Comparison of ENCODE assay signal across 8 mouse cellular contexts in genomic region chr6:42350021-42350967, GRCm38 (mm10). TPM values are rescaled to one million over a fixed set of nuclear protein-coding genes. Genes with fewer than 3 reads are reported as not detected.
DNase-seq lines count a peak whose midpoint lies in the region; ATAC-seq and TF ChIP-seq lines count a peak whose summit lies in the region.

No protein-coding gene starts in this region.

- TF ChIP-seq CTCF in E14TG2a.4 (conservative IDR thresholded peaks at IDR 0.05; ENCODE audit: low read length): no peak
- no peak; the same call in 1 of the 2 replicates for TF ChIP-seq CTCF in kidney, postnatal 0 days (IDR thresholded peaks at IDR 0.05; ENCODE audit: low read depth)

- H3K27ac ChIP-seq in embryonic facial prominence, embryonic 15.5 days (replicated peaks): peak overlapping the region; percentile 94
- H3K27ac ChIP-seq in heart, embryonic 13.5 days (replicated peaks): peak overlapping the region; percentile 100
- H3K27ac ChIP-seq in kidney, postnatal 0 days: peak overlapping the region; percentile 98
- peak overlapping the region; percentile 80 for H3K27ac ChIP-seq in liver, embryonic 11.5 days (ENCODE audit: low read depth, low read length)
- H3K27ac ChIP-seq in neural tube, embryonic 14.5 days (ENCODE audit: low read depth, low read length): peak overlapping the region; percentile 82

- DNase-seq in adrenal gland, postnatal 36 days: peak; percentile 85 to 89
- DNase-seq in kidney, postnatal 0 days (ENCODE audit: low spot score): peak; percentile 80
- DNase-seq in liver, embryonic 11.5 days (ENCODE audit: low spot score): peak; percentile 63
- peak; percentile 68 for DNase-seq in thymus, postnatal 4 days

- H3K4me3 ChIP-seq in E14TG2a.4 (replicated peaks; ENCODE audit: low read length): peak overlapping the region; percentile 85
- peak overlapping the region; percentile 81 for H3K4me3 ChIP-seq in embryonic facial prominence, embryonic 15.5 days (replicated peaks)
- H3K4me3 ChIP-seq in heart, embryonic 13.5 days: peak overlapping the region; percentile 94
- H3K4me3 ChIP-seq in kidney, postnatal 0 days (replicated peaks; ENCODE audit: low read depth, low read length): peak overlapping the region; percentile 80
- H3K4me3 ChIP-seq in liver, embryonic 11.5 days (ENCODE audit: low read depth, low read length): peak overlapping the region; percentile 80
- peak overlapping the region; percentile 79 for H3K4me3 ChIP-seq in neural tube, embryonic 14.5 days (ENCODE audit: low read depth, low read length)

- peak; percentile 35 for ATAC-seq in embryonic facial prominence, embryonic 15.5 days (ENCODE audit: insufficient number of reproducible peaks, low FRiP score, low TSS enrichment, low read depth)
- peak; percentile 19; the same call in 1 of the 2 replicates for ATAC-seq in heart, embryonic 13.5 days (ENCODE audit: extremely low read depth, insufficient number of reproducible peaks, low FRiP score, low TSS enrichment)
- ATAC-seq in kidney, postnatal 0 days (replicated peaks; ENCODE audit: low FRiP score, low read depth): peak; percentile 30
- ATAC-seq in liver, embryonic 11.5 days (replicated peaks; ENCODE audit: low FRiP score): peak; percentile 28
- ATAC-seq in neural tube, embryonic 14.5 days (ENCODE audit: low read depth): peak; percentile 42

- H3K4me1 ChIP-seq in E14TG2a.4 (replicated peaks; ENCODE audit: low read depth, low read length): peaks cover 30% of the 10 kb centered on the region
- peaks cover 50% of the 10 kb centered on the region for H3K4me1 ChIP-seq in embryonic facial prominence, embryonic 15.5 days
- H3K4me1 ChIP-seq in heart, embryonic 13.5 days: peaks cover 53% of the 10 kb centered on the region
- peaks cover 38% of the 10 kb centered on the region for H3K4me1 ChIP-seq in kidney, postnatal 0 days (replicated peaks; ENCODE audit: insufficient read depth, low read length)
- H3K4me1 ChIP-seq in liver, embryonic 11.5 days (replicated peaks; ENCODE audit: control insufficient read depth, insufficient read depth, low read length): peaks cover 45% of the 10 kb centered on the region
- H3K4me1 ChIP-seq in neural tube, embryonic 14.5 days (ENCODE audit: control insufficient read depth, insufficient read depth, low read length): peaks cover 8% of the 10 kb centered on the region; the same call in 1 of the 2 replicates

- peaks cover 64% of the 10 kb centered on the region for H3K27me3 ChIP-seq in E14TG2a.4 (ENCODE audit: insufficient read depth, low read length)
- H3K27me3 ChIP-seq in embryonic facial prominence, embryonic 15.5 days: no peaks in the 10 kb centered on the region
- H3K27me3 ChIP-seq in heart, embryonic 13.5 days (replicated peaks): no peaks in the 10 kb centered on the region
- H3K27me3 ChIP-seq in kidney, postnatal 0 days (ENCODE audit: insufficient read depth, low read length): no peaks in the 10 kb centered on the region
- H3K27me3 ChIP-seq in liver, embryonic 11.5 days (replicated peaks; ENCODE audit: control insufficient read depth, insufficient read depth, low read length): no peaks in the 10 kb centered on the region
- H3K27me3 ChIP-seq in neural tube, embryonic 14.5 days (ENCODE audit: control insufficient read depth, insufficient read depth, low read length): no peaks in the 10 kb centered on the region

- WGBS in embryonic facial prominence, embryonic 15.5 days: under 1% methylated on average over 61 of the region's 72 CpGs
- WGBS in heart, embryonic 13.5 days: under 1% methylated on average over 71 of the region's 72 CpGs
- under 1% methylated on average over 58 of the region's 72 CpGs for WGBS in kidney, postnatal 0 days
- WGBS in liver, embryonic 11.5 days: 1% methylated on average over 54 of the region's 72 CpGs
- WGBS in neural tube, embryonic 14.5 days: 0% methylated on average over 49 of the region's 72 CpGs

- no peaks in the 10 kb centered on the region for H3K9me3 ChIP-seq in E14TG2a.4 (ENCODE audit: low read length)
- no peaks in the 10 kb centered on the region for H3K9me3 ChIP-seq in embryonic facial prominence, embryonic 15.5 days (replicated peaks)
- H3K9me3 ChIP-seq in heart, embryonic 13.5 days: no peaks in the 10 kb centered on the region
- H3K9me3 ChIP-seq in kidney, postnatal 0 days (replicated peaks; ENCODE audit: low read length): no peaks in the 10 kb centered on the region
- no peaks in the 10 kb centered on the region for H3K9me3 ChIP-seq in liver, embryonic 11.5 days (ENCODE audit: control insufficient read depth, low read length)
- H3K9me3 ChIP-seq in neural tube, embryonic 14.5 days (ENCODE audit: control insufficient read depth, low read length): no peaks in the 10 kb centered on the region

- peak overlapping the region; percentile 84 for H3K9ac ChIP-seq in embryonic facial prominence, embryonic 15.5 days
- H3K9ac ChIP-seq in heart, embryonic 13.5 days: peak overlapping the region; percentile 100
- H3K9ac ChIP-seq in kidney, postnatal 0 days (ENCODE audit: low read depth, low read length): peak overlapping the region; percentile 91
- peak overlapping the region; percentile 79 for H3K9ac ChIP-seq in liver, embryonic 11.5 days (ENCODE audit: low read depth, low read length)
- H3K9ac ChIP-seq in neural tube, embryonic 14.5 days (replicated peaks; ENCODE audit: low read depth, low read length): peak overlapping the region; percentile 84

- H3K36me3 ChIP-seq in E14TG2a.4 (ENCODE audit: insufficient read depth, low read length): no peaks in the 10 kb centered on the region; the same call in 1 of the 2 replicates
- H3K36me3 ChIP-seq in embryonic facial prominence, embryonic 15.5 days: peaks cover 15% of the 10 kb centered on the region; the same call in 1 of the 2 replicates
- peaks cover 38% of the 10 kb centered on the region for H3K36me3 ChIP-seq in heart, embryonic 13.5 days
- 0 out of 2 replicates have a peak, but pooled peaks cover 4% of the 10 kb centered on the region for H3K36me3 ChIP-seq in kidney, postnatal 0 days (ENCODE audit: insufficient read depth, low read length)
- no peaks in the 10 kb centered on the region for H3K36me3 ChIP-seq in liver, embryonic 11.5 days (ENCODE audit: control insufficient read depth, insufficient read depth, low read length)
- H3K36me3 ChIP-seq in neural tube, embryonic 14.5 days (ENCODE audit: control insufficient read depth, insufficient read depth, low read length): peaks cover under 1% of the 10 kb centered on the region; the same call in 1 of the 2 replicates

- peak overlapping the region; percentile 88 for H3K4me2 ChIP-seq in embryonic facial prominence, embryonic 15.5 days (replicated peaks)
- H3K4me2 ChIP-seq in heart, embryonic 13.5 days: peak overlapping the region; percentile 98
- peak overlapping the region; percentile 85 for H3K4me2 ChIP-seq in kidney, postnatal 0 days (ENCODE audit: low read length)
- H3K4me2 ChIP-seq in liver, embryonic 11.5 days: peak overlapping the region; percentile 90
- H3K4me2 ChIP-seq in neural tube, embryonic 14.5 days (ENCODE audit: low read depth, low read length): peak overlapping the region; percentile 94

RNA-seq across cellular contexts. Expression of gene Zyx, which starts 0.9 kb away (rescaled TPM):
- 100 to 1,000 TPM; 107 to 144 TPM for total RNA-seq in adrenal gland, postnatal 36 days (2021)
- 127 and 131 TPM in 2 replicates for polyA plus RNA-seq in embryonic facial prominence, embryonic 15.5 days (2015; fragmentation: Nextera tagmentation; extraction: Ambion mirVana)
- polyA plus RNA-seq in heart, embryonic 13.5 days (2015; fragmentation: Nextera tagmentation; extraction: Ambion mirVana): 156 and 173 TPM in 2 replicates
- polyA plus RNA-seq in kidney, postnatal 0 days (2015; fragmentation: Nextera tagmentation; extraction: Ambion mirVana): 92.9 and 103 TPM in 2 replicates
- polyA plus RNA-seq in liver, embryonic 11.5 days (2014; fragmentation: Nextera tagmentation; extraction: Ambion mirVana): 113 TPM in 2 replicates
- 52.7 and 62.4 TPM in 2 replicates for polyA plus RNA-seq in neural tube, embryonic 14.5 days (2014; fragmentation: Nextera tagmentation; extraction: Ambion mirVana)

RNA-seq across cellular contexts. Expression of gene Epha1, which starts 22.8 kb away (rescaled TPM):
- under 1 TPM; 0.46 to 0.49 TPM for total RNA-seq in adrenal gland, postnatal 36 days (2021)
- 19.5 and 21.6 TPM in 2 replicates for polyA plus RNA-seq in embryonic facial prominence, embryonic 15.5 days (2015; fragmentation: Nextera tagmentation; extraction: Ambion mirVana)
- 3.3 and 3.4 TPM in 2 replicates for polyA plus RNA-seq in heart, embryonic 13.5 days (2015; fragmentation: Nextera tagmentation; extraction: Ambion mirVana)
- polyA plus RNA-seq in kidney, postnatal 0 days (2015; fragmentation: Nextera tagmentation; extraction: Ambion mirVana): 6.6 and 6.9 TPM in 2 replicates
- 1.1 and 1.4 TPM in 2 replicates for polyA plus RNA-seq in liver, embryonic 11.5 days (2014; fragmentation: Nextera tagmentation; extraction: Ambion mirVana)
- polyA plus RNA-seq in neural tube, embryonic 14.5 days (2014; fragmentation: Nextera tagmentation; extraction: Ambion mirVana): 0.15 and 0.33 TPM in 2 replicates

RNA-seq across cellular contexts. Expression of gene Fam131b, which starts 25.9 kb away (rescaled TPM):
- total RNA-seq in adrenal gland, postnatal 36 days (2021): under 1 TPM; 0.23 to 0.60 TPM
- polyA plus RNA-seq in embryonic facial prominence, embryonic 15.5 days (2015; fragmentation: Nextera tagmentation; extraction: Ambion mirVana): 0.23 and 0.24 TPM in 2 replicates
- polyA plus RNA-seq in heart, embryonic 13.5 days (2015; fragmentation: Nextera tagmentation; extraction: Ambion mirVana): 0.17 TPM in 2 replicates
- polyA plus RNA-seq in kidney, postnatal 0 days (2015; fragmentation: Nextera tagmentation; extraction: Ambion mirVana): 0.05 TPM in 1 of 2 replicates, not detected in the other
- 0.04 and 0.08 TPM in 2 replicates for polyA plus RNA-seq in liver, embryonic 11.5 days (2014; fragmentation: Nextera tagmentation; extraction: Ambion mirVana)
- 6.9 and 7.1 TPM in 2 replicates for polyA plus RNA-seq in neural tube, embryonic 14.5 days (2014; fragmentation: Nextera tagmentation; extraction: Ambion mirVana)

RNA-seq across cellular contexts. Expression of gene Tas2r143, which starts 49.7 kb away (rescaled TPM):
- total RNA-seq in adrenal gland, postnatal 36 days (2021): 1 to 10 TPM; 2.3 to 5.9 TPM
- not detected in 2 replicates for polyA plus RNA-seq in embryonic facial prominence, embryonic 15.5 days (2015; fragmentation: Nextera tagmentation; extraction: Ambion mirVana)
- polyA plus RNA-seq in heart, embryonic 13.5 days (2015; fragmentation: Nextera tagmentation; extraction: Ambion mirVana): not detected in 2 replicates
- polyA plus RNA-seq in kidney, postnatal 0 days (2015; fragmentation: Nextera tagmentation; extraction: Ambion mirVana): not detected in 2 replicates
- polyA plus RNA-seq in liver, embryonic 11.5 days (2014; fragmentation: Nextera tagmentation; extraction: Ambion mirVana): not detected in 2 replicates
- not detected in 2 replicates for polyA plus RNA-seq in neural tube, embryonic 14.5 days (2014; fragmentation: Nextera tagmentation; extraction: Ambion mirVana)

RNA-seq across cellular contexts. Expression of gene Tas2r135, which starts 54.9 kb away (rescaled TPM):
- total RNA-seq in adrenal gland, postnatal 36 days (2021): 1 to 10 TPM; 1.3 to 6.4 TPM
- polyA plus RNA-seq in embryonic facial prominence, embryonic 15.5 days (2015; fragmentation: Nextera tagmentation; extraction: Ambion mirVana): not detected in 2 replicates
- polyA plus RNA-seq in heart, embryonic 13.5 days (2015; fragmentation: Nextera tagmentation; extraction: Ambion mirVana): not detected in 2 replicates
- not detected in 2 replicates for polyA plus RNA-seq in kidney, postnatal 0 days (2015; fragmentation: Nextera tagmentation; extraction: Ambion mirVana)
- polyA plus RNA-seq in liver, embryonic 11.5 days (2014; fragmentation: Nextera tagmentation; extraction: Ambion mirVana): not detected in 2 replicates
- not detected in 2 replicates for polyA plus RNA-seq in neural tube, embryonic 14.5 days (2014; fragmentation: Nextera tagmentation; extraction: Ambion mirVana)

Comparison
In these comparisons a context has a peak if more than half of its experiments do, and no peak if none do; other contexts are left out.
1. Peak in every context shown above with its lines: DNase-seq, ATAC-seq, H3K4me3 ChIP-seq and H3K27ac ChIP-seq.